Mouse (Mus musculus) 3T3-L1 (cell line): ENCODE results near the gene Slc4a11.
"Not testable (repeated sequence)": the region's sequence is repeated elsewhere in the genome, so short reads cannot be mapped to it uniquely, and the experiment has no call there.

Source experiments
- DNase-seq: peaks from one replicate; pipeline ENCODE4 v3.0.0-alpha.2; 2015; ENCODE audit warnings: low read depth, low spot score

Slc4a11 gene

DNA sequence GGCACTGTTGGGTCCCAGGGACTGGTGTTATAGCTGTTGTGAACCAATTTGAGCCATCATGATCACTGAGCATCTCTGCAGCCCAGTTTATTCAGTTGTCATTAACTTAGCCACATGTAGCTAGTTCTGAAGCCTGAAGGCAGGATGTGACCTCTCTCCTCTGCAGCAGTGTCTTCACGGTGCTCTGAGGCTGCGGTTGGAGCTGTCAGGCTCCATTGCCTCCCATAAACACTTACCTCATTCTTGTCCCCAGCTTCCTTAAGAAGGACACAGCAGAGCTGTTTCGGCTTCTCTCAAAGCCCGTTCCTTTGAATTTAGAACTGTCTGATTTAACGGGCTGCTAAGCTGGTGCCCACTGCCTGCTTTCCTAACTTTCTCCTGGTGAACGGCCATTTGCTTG, 17.4 kb downstream of the Slc4a11 start:
- DNase-seq: no peak

DNA sequence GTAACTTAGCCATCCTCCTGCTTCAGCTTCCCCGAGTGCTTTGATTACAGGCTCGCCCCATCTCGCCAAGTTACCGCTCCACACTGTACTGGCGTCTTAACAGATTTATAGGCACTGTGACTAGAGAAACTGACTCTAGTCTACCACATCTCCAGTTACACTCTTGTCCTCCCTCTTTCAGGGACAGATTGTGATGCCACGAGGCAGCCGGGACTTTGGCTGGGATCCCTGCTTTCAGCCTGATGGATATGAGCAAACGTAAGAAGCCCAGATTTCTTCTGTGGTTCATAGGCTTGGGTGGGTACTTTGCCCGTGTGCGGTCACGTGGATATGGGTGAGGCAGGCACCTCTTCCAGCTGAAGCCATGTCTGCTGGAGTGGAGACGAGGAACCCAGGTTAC, 18.2 kb downstream of the Slc4a11 start:
- DNase-seq: no peak

DNA sequence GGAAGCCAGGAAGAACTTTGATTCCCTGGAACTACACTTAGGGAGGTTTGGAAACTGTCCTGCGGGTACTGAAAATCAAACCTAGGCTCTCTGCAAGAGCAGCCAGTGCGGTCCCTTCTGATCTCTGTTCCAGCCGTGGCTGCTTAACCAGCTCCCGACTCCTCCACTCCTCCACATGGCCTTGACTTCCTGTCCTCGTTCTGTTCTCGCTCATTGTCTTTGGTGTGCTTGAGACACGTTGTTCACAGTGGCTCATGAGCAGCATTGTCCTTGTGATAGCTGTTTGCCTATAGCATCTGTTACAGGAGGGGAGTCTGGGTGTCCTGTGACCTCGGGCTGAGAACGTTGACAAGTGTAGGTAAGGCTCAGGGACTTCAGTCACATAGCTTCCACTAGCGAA, 20.1 kb downstream of the Slc4a11 start:
- DNase-seq: no peak

DNA sequence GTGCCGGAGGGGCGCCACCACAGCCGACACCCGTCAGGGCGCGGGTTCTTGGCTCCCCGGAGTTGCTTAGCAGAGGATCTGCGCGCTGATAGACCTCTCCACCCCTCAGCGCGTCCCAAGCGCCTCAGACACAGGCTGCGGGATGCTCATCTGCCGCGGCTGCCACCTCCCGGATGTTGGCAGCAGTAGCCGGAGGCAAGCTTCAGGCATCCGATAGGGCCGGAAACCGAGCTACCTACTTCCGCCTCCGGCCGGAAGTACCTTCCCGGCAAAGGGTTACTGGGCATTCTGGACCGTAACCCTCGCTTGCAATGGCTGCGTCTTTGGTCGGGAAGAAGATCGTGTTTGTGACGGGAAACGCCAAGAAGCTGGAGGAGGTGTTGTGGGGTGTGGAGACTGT, 29.8 kb downstream of the Slc4a11 start, which contains the start of gene Itpa:
Gene Itpa, plus strand, starts transcription at position 52 of the 400 bp plus-strand sequence.
- peak; percentile 95 for DNase-seq

DNA sequence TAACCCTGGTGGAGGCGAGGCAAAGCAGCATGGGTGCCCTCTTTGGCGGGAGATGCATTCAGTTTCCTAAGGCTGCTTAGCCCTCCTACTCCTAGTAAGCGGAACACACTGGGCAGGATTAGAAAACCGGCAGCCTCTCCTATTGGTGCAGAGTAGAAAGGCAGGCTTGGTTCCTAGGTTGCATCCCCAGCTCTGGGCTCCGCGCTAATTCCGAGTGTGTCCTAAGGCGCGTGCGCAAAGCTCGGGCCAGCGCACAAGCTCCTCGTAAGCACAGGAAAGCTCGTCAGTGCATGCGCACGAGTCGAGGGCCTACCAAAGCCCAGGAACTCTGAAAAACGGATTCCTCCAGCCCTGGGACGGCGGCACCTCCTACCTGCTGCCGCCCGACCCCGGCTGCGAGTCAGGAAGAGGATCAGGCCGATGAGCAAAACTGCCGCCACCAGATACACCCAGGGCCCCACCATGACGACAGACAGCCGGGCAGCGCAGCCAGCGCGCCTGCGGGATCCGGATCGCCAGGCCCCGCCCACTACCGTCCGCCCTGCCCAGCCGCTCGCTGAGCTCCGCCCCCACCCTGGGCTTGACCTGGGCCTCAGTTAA, 33.1 kb downstream of the Slc4a11 start, which contains the start of gene Ddrgk1:
Gene Ddrgk1, minus strand, starts transcription at position 558 of the 600 bp plus-strand sequence.
- DNase-seq: peak; percentile 98

DNA sequence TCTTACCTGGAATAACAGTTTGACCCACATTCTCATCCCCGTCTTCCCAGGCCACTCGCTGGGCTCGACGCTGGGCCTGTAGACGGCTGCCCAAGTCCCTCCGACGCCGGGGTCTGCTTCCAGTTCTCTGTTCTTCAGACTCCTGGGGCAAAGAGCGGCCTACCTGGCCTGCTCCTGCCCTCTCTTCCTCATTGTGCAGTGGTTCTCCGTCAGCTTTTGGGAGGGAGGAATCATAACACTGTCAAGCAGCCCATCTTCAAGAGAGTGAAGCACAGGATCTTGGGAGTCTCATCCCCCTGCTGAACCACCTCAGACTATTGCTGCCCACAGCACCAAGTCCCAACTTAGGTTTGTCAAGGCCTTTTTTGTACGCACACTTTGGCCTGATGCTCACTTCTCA, 34.0 kb downstream of the Slc4a11 start:
- DNase-seq: no peak

DNA sequence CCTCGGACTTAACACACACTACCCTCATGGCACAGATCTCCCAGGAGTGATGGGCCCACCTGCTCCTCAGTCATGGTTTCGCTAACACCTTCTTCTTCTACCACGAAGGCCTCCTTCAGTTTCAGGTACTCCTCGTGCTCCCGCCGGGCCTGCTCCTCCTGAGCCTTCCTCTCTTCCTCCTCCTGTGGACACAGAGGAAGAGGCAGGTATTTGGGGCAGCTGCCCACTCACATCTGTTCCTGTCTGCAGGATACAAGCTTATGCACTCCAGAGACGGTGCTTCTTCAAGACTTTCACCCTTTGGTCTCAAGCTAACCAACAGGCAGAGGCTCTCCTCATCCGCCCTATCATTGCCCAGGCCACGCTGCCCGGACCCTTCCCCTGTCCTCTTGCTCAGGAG, 38.8 kb downstream of the Slc4a11 start:
- DNase-seq: no peak

DNA sequence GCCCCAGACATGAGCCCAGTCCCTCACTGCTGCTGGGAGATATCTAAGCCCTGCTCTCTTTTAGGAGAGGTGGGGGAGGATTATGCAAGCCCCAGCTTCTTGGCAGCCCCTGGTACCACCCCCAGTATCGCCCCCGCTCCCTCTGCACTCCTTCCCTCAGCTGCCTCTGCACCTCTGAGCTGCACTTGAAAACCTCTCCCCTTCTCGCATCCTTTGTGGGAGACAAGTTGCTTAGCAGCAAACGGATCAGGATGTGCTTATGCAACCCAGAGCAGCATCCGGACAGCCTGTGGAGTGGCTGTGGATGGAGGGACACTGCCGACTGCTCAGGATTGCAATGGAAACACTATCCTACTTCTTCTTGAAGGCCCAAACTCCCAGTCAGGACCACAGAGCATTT, 39.8 kb downstream of the Slc4a11 start:
- no peak for DNase-seq

DNA sequence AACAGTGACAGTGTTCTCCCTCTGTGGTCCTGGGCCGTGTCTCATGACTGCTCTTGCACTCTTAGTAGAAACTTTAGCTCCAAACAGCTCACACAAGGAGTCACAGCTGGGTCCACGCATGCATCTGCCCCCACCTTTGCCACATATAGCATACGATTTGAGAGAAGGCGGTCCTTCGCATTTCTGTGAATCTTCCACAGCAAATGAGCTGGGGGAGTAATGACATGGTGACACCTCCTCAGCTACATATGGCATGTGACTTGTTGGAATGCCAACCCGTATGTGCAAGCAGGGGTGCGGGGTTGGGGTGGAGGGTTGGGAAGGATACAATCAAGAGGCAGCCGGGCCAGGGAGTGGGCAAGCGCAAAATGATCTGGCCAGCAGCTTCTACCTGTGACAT, 40.8 kb downstream of the Slc4a11 start:
- DNase-seq: no peak

DNA sequence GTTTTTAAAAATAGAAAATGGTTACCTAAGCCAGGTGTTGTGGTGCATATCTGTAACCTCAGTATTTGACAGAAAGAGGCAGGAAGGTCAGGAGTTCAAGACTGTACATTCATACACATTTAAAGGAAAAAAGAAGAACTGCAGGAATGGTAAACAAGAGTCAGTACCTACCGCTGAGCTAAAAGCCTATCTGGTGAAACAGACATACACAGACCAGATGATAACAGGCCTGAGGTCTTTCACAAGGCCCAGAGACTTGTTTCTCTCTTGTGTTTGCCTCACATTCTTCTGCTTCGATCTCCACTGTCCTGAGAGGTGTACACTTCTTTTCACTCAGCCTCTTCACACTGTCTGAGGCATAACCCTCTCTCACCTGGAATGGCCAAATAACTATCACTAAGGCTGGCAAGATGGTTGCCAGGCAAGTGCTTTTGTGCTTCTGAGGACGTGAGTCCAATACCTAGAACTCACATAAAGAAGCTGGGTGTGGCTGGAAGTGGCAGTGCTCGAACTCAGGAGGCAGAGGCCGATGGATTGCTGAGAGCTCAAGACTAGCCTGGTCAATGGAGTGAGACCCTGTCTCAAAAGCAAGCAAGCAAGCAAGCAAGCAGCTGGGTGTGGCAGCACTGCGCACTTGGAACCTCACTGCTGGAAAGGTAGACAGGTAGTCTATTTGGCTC, 41.5 kb downstream of the Slc4a11 start:
- DNase-seq: no peak

DNA sequence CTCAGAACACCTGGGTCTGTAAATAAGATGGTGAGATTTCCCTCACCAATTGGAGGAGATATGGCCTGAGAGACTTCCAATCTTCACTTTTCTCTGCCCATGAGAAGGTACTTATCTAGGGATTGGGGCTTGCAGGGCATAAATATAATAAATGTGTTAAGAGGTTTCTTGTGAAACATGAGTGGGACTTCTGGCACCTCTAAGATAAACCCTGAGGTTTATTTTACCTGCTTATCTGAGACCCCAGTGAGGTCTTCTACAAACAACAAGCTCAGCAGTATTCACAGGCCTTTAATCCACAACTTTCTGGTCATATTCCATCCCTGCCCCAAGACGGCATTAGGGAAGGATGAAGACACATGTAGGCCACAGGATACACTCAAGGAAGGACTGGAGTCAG, 43.6 kb downstream of the Slc4a11 start:
- DNase-seq: no peak

DNA sequence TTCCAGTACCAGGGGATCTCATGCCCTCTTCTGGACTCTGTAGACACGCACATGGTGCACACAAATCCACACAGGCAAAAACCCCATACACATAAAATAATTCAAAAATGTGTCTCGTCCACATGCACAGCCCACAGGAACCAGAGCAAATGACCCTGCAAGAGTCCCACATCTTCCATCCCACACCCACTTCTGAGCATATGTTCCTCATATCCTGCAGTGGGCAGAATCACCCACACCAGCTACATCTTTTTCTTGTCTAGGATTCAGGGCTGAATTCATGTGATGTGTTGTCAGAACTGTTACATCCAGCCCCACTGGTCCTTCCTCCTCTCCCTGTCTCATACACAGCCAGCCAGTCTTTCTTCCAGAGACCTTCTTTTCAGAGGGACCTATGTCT, 44.0 kb downstream of the Slc4a11 start:
- DNase-seq: no peak

DNA sequence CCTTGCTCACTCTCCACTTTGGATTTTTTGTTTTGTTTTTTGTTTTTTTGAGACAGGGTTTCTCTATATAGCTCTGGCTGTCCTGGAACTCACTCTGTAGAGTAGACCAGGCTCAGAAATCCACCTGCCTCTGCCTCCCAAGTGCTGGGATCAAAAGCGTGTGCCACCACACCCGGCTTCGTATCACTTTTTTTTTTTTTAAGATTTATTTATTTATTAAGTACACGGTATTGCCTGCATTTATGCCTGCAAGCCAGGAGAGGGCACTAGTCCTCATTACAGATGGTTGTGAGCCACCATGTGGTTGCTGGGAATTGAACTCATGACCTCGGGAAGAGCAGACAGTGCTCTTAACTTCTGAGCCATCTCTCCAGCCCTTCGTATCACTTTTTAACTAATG, 48.3 kb downstream of the Slc4a11 start:
- not testable (repeated sequence) for DNase-seq

DNA sequence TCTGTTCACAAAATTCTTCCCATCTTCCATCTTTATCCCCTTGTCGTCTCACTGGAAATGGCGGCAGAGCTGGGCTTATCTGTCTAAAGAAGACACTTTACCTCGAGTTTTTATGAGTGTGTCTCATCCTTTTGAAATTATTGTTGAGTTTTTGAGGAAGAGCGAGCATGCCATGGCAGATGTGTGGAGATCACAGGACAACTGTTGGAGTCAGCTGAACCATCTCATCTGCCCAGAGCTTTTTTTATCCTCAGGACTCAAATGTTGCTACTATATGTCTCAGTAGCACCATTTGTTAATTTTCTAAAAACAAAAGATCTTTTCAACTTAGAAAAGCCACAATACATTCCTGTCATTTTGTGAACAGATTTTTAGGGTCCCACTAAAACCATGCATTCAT, 52.1 kb downstream of the Slc4a11 start:
- no peak for DNase-seq

DNA sequence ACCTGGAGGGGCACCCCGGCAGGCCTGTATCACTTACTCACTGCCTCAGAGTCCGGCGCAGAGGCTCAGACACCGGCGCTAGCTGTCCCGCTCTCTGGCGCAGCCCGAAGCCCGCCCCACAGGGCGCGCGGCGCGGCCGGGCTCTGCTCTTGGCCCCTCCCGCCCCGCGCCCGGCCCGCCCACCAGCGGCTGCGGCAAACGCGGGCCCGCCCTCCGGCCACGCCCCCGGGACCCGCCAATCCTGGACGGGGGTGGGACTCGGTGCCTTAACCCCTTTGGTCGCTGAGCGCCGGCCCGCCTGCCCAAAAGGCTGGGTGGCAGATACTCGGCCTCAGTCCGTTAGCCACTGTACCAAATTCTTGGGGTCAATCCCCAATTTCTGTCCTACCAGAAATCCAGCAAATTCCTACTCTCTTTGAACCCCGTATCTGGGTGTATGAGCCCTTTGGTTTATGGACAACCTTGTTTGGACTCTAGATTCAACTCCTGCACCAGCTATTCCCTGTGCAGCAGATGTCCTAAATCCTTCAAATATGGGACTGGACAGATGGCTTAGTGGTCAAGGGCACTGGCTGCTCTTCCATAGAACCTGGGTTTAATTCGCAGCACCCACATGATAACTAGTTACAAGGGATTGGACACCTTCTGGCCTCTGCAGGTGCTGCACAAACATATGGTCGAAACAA, 54.5 kb downstream of the Slc4a11 start, which contains the start of gene Lzts3:
Gene Lzts3, minus strand, starts transcription at position 120 of the 686 bp plus-strand sequence.
- peak; percentile 86 for DNase-seq

DNA sequence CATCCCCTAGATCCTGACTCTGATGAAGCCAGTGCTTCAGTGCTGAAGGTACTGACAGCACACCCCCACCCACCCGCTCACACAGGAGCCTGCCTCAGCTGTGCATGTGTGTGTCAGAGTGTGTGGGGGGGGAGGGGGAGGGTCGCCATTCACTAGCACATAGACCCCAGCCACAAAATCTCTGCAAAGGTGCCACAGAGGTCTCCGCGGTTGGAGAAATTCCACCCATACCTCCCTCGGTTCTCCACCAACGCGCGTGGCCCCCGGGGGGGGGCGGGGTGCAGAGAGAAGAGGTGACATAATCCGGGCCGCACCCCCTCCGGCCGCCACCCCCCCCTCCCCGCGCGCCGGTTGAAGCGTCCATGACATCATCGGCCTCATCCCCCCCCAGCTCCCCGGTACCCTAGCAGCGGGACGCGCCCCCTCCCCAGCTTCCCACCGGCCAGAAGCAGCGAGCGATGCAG, 55.1 kb downstream of the Slc4a11 start:
- peak; percentile 26 for DNase-seq

DNA sequence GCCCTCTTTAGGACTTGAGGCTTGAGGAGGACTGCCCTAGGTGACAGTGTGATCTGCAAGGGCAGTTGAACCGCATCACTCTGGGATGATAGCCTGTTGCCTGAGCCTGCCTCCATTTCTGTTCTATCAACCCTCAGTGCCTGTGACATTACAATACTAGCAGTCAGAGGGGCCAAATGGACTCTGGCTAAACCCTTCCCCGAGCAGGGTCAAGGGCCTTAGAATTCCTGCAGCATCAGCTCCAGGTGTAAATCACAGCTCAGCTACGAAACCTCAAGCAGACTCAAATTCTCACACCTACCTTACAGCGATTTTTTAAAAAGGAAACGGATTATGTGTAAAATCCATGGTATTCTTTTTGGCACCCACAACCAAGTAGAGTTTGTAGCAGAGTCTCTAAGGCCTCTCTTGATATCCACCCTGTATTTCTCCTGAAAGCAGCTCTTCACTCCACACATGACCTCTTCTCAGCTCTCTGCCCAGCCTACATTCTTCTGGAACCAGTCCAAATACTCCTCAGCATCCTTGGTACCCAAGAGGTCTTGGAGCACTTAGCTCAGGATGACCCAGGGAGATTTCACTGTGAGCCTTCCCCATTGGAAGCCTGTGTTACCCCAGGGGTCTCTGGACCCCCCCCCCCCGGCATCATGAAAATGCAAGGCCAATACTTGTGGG, 55.8 kb downstream of the Slc4a11 start:
- peak; percentile 24 for DNase-seq

DNA sequence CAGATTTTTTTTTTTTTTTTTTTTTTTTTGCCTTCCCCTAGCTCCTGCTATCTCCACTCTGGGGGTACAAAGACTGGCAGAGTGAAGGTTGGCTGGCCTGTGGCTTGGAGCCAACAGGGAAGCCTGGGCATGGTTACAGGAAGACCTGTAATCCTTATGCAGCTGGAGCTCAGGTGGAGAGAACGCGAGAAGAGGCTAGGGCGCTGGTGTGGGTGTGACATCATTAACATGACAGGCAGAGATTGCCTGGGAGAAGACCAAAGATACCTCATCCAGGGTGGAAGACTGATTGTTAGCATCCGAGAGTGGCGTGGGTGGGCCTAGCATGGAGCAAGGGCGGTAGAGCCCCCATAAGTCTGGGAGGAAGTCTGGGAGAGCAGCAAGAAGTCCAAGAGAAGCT, 58.0 kb downstream of the Slc4a11 start:
- DNase-seq: no peak

DNA sequence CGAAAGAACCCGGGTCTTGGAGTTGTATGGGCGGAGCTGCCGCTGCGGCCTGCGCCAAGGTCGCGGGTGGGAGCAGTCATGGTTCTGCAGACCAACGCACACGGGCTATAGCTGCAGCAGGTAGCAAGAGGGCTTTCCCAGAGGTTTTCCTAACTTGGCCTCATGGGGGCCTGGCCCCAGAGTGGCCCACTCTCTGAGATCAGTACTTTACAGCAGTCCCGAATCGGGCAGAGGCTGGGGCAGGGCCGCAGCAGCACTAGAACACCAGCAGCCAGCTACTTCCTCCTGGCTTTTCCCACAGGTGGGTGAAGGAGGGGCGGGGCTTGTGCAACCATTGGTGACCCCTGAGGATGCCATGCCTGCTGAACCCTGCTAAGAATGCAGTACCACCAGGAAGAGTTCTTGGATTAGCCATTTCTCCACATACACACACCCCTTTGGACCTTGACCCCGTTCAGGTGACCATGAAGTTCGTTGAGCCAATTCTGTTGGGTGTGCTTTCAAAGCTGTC, 59.2 kb downstream of the Slc4a11 start:
- no peak for DNase-seq

DNA sequence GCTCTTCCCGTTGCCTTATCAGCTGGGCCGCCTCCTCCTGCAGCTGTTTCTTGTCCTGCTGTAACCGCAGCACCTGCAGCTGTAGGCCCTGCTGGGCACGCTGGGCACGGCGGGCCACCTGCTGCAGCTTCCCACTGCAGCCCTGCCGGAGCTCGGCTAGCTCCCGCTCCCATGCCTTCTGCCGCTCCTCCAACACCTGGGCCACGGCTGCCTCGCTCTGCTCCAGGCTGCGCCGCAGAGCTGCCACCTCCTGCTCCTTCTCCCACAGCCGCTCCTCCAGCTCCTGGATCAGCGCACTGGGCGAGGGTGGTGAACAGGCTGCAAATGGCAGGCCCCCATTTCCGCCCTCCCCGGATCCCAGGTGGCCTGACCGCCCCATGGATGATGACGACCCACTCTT, 61.5 kb downstream of the Slc4a11 start:
- DNase-seq: no peak

DNA sequence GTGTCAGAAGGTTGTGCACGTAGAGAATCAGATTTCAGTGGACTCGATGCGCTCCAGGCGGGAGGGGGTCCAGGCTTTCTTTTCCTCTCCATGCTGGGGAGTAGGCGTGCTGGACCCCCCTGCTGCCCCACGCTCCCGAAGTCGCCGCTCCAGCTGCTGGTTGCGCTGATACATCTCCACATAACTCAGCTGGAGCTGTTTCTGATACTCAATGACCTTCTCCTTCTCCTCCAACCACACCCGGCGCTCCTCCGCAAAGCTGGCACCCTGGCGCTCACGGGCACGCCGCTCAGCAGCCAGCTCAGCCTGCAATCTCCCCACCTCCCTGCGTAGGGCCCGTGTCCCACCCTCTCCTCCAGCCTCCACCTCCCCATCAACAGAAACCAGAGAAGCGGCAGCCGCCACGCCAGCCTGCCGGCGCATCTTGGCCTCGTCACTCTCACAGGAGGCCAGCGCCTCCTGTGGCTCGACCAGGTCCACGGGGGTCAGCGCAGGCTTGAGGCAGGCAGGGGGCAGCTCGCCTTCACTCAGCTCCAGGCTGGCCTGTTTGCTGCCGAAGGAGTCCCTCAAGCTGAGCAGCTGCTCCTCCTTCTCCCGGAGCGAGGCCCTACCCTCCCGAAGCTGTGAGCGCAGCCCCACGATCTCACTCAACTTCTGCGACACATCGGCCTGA, 62.4 kb downstream of the Slc4a11 start:
- DNase-seq: no peak
